Mouse (Mus musculus) stomach, postnatal 0 days (tissue): Measurements from ENCODE around the gene Lmod2.

Experiments
- CTCF ChIP-seq: IDR thresholded peaks from 2 replicates; pipeline ENCODE4 v1.5.1; 2016; ENCODE audit warnings: antibody characterized with exemption, low read depth, mild to moderate bottlenecking, moderate library complexity
- EP300 ChIP-seq: optimal IDR thresholded peaks from 2 replicates; pipeline ENCODE3; 2016; ENCODE audit warnings: antibody characterized with exemption

DNA sequence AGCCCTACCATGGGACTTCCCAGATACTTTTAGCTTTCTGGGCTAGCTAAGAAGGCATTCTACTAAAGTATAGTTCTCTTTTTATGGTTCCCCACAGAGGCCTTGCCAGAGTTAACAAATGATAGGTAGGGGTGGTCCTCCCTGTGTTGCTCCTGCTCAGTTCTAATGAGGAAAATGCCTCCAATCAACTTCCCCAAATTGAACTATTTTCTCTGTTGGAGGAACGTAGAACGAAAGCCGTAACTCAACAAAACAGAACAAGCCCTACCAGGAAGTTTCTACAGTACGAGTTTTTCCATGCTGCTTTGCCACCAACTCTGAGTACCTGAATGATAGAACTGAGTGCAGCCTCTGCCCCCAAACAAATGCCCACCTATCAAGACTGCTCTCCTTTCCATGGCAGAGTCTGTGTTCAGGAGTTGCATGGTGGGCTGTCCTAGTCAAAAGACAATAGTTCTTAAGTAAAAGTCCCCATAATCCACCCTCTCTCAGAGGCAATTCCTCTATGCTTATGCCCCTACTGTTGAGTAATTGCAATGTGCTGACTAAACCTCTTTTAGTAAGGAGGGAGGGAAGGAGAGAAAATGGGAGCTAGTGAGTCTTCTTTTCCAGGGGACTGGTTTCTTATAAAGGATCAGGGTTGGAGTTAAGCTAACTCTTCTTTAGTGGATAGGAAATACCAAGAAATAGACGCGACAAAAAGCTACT, 47.9 kb downstream of the Lmod2 start:
- TF ChIP-seq CTCF, result no peak
- TF ChIP-seq EP300, result no peak
